Mouse (Mus musculus) ES-Bruce4 (cell line): Measurements from ENCODE around the gene Raf1. TPM values are rescaled to one million over a fixed set of nuclear protein-coding genes. Genes with fewer than 3 reads are reported as not detected.
A peak's percentile ranks its signal among the peaks of the same experiment; 100 is the strongest.
"Not testable (repeated sequence)": the region's sequence is repeated elsewhere in the genome, so short reads cannot be mapped to it uniquely, and the experiment has no call there.

Experiments used
- H3K27ac ChIP-seq: 2 replicates; pipeline ENCODE4 v1.5.1; 2012; ENCODE audit warnings: low read length, inconsistent platforms; ENCODE audit not compliant: insufficient read depth
- H3K27me3 ChIP-seq: 2 replicates; pipeline ENCODE4 v1.6.1; 2012; ENCODE audit warnings: mild to moderate bottlenecking, low read length, inconsistent platforms; ENCODE audit not compliant: control insufficient read depth, poor library complexity, insufficient read depth, severe bottlenecking
- H3K36me3 ChIP-seq: 2 replicates; pipeline ENCODE4 v1.6.1; 2012; ENCODE audit warnings: inconsistent platforms, mild to moderate bottlenecking, low read length, moderate library complexity; ENCODE audit not compliant: control insufficient read depth, poor library complexity, insufficient read depth, severe bottlenecking
- H3K4me1 ChIP-seq: one replicate; pipeline ENCODE4 v1.8.1; 2011; ENCODE audit warnings: low read length; ENCODE audit not compliant: control insufficient read depth, insufficient read depth
- H3K4me3 ChIP-seq: 2 replicates; pipeline ENCODE4 v1.5.1; 2011; ENCODE audit warnings: low read depth, mild to moderate bottlenecking, low read length
- H3K9ac ChIP-seq: 2 replicates; pipeline ENCODE4 v1.6.1; 2012; ENCODE audit warnings: low read depth, mild to moderate bottlenecking, inconsistent platforms; ENCODE audit not compliant: poor library complexity, severe bottlenecking
- H3K9me3 ChIP-seq: replicated peaks from 2 replicates; pipeline ENCODE4 v1.6.1; 2012; ENCODE audit warnings: mild to moderate bottlenecking, low read length, inconsistent platforms; ENCODE audit not compliant: control insufficient read depth, poor library complexity, insufficient read depth, severe bottlenecking
- CTCF ChIP-seq: IDR thresholded peaks from one replicate; pipeline ENCODE4 v1.8.1; 2011; ENCODE audit warnings: low read depth, low read length
- EP300 ChIP-seq: IDR thresholded peaks from 2 replicates; pipeline ENCODE4 v1.6.1; 2011; ENCODE audit warnings: low read depth, low read length; ENCODE audit not compliant: insufficient read depth
- POLR2A ChIP-seq: IDR thresholded peaks from one replicate; pipeline ENCODE4 v1.8.1; 2011; ENCODE audit warnings: low read length; ENCODE audit not compliant: insufficient read depth
- polyA plus RNA-seq: library from polyadenylated mRNA; stranded (reverse); fragments of >200 nt; gene quantifications from 2 replicates; pipeline ENCODE4 v1.2.4, GENCODE M21; 2011; ENCODE audit warnings: low read depth; ENCODE audit not compliant: missing spikeins, insufficient read depth, insufficient read length

The Raf1 gene
- polyA plus RNA-seq, 1 experiment, result 81.1 TPM

DNA sequence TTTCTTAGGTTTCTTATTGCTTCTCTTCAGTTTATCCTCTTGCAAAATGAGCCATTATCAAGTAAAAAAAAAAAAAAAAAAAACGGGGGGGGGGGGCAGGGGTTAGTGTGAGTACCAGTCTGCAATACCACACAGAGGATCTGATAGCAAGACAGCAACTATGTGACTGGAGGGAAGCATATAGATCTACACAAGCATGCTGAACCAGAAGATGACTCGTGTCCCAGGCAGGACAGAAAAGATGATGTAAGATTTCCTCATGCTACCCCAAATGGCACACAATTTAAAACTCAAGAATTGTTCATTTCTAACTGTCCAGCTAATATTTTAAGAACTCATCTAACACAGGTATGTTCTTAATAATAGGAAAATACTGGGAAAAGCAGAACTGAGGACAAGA lies 22.5 kb downstream of the Raf1 start:
- Histone ChIP-seq H3K36me3 (no peaks in the 10 kb centered on the region), H3K4me1 (peaks cover 8% of the 10 kb centered on the region), H3K27ac (no peak overlapping the region)

DNA sequence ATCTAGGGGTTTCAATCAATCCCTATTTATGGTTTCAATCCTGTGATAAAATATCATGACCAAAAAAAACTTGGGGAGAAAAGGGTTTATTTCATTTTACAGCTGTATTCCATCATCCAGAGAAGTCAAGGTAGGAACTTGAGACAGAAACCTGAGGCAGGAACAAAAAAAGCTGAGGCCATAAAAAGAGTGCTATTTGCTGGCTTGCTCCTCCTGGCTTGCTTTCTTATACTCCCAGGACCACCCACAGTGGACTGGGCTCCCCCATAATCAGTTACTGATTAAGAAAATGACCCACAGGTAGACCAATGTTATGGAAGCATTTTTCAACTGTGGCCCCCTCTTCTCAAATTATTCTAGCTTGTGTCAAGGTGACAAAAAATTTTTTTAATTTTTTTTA lies 24.7 kb downstream of the Raf1 start:
- H3K27me3 ChIP-seq, result no peaks in the 10 kb centered on the region
- no peaks in the 10 kb centered on the region for H3K9me3 ChIP-seq
- H3K27ac ChIP-seq, result peak overlapping the region; percentile 88
- H3K4me3 ChIP-seq, result no peak overlapping the region
- TF ChIP-seq EP300 (no peak), CTCF (no peak), POLR2A (no peak)
- peaks cover 8% of the 10 kb centered on the region for H3K4me1 ChIP-seq
- H3K9ac ChIP-seq, result no peak overlapping the region
- no peaks in the 10 kb centered on the region for H3K36me3 ChIP-seq

More for the DNA sequence above, 22.5 kb downstream of the Raf1 start:
- Histone ChIP-seq H3K27me3 (no peaks in the 10 kb centered on the region), H3K4me3 (no peak overlapping the region), H3K9ac (no peak overlapping the region), H3K9me3 (no peaks in the 10 kb centered on the region)
- TF ChIP-seq CTCF, result no peak

DNA sequence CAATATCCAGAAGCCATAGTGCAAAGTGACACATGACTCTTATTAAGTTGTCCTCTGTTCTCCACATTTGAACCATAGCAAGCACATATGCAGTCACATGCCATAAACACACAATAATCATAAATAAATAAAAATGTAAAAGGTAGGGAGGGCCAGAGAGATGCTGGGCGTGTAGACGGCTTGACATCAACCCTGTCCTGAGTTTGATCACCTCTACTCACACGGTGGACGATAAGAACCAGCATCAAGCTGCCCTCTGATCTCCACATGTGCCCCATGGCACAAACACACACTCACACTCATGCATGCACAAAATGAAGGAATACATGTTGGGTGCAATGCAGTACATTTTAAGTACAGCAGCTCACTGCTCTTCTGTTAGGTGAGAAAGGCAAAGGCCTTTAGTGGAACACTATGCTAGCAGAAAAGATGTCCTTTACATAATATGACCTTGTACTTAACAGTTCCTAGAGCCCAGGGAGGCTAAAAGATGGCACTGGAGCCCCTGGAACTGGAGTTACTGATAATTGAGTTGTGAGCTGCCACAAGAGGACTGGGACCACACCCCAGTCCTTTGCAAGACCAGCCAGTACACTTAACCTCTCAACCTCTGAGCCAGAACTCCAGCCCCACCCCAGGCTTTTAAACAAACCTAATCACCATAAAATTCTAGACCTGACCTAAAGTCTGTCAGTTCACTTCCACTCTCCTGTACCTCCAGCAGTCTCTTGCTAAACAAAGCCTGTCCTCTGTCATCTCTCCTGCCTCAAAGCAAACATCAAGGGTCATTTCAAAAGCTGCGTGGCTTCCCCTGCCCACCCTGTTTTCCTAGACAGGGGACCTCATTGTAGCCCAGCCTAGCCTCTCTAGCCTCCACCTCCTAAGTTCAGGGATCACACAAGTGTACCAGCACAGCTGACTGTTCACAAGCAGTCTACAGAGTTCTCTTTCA lies 25.7 kb downstream of the Raf1 start:
- Histone ChIP-seq H3K9me3 (no peaks in the 10 kb centered on the region), H3K4me1 (peaks cover 8% of the 10 kb centered on the region), H3K36me3 (no peaks in the 10 kb centered on the region), H3K27me3 (no peaks in the 10 kb centered on the region), H3K27ac (peak overlapping the region; percentile 94), H3K4me3 (0 out of 2 replicates have a peak overlapping the region, but pooled peaks have one; percentile 3), H3K9ac (no peak overlapping the region)
- TF ChIP-seq CTCF (no peak), EP300 (peak; percentile 68), POLR2A (no peak)

DNA sequence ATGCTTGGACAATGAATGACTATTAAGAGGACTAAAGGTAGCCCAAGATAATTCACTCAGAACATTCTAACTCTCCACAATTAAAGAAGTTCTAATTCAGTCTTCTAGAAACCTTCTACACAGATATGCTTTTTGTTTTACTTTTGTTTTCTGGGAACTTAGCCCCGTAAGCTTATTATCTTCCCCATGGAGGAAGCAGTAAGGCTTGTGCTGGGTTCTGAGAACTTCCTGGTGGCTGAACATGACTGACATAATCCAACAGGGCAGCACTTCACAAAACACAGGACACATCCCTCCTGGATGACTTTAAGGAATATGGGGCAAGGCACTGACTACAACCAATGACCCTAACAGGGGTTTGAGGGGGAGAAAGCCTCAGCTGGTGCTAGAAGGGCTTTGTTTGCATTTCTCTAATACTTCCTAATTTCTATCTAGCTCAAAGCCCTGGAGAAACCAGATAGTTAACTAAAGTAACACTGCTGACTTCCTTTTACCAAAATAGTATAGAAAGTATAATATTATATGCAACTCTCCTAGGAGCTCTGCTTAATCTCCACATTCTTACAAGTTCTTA lies 26.6 kb downstream of the Raf1 start:
- Histone ChIP-seq H3K27me3 (no peaks in the 10 kb centered on the region), H3K9me3 (no peaks in the 10 kb centered on the region), H3K36me3 (no peaks in the 10 kb centered on the region), H3K4me1 (peaks cover 8% of the 10 kb centered on the region), H3K27ac (peak overlapping the region; percentile 46; the same call in 1 of the 2 replicates), H3K4me3 (no peak overlapping the region), H3K9ac (no peak overlapping the region)
- TF ChIP-seq POLR2A (no peak), EP300 (no peak)

DNA sequence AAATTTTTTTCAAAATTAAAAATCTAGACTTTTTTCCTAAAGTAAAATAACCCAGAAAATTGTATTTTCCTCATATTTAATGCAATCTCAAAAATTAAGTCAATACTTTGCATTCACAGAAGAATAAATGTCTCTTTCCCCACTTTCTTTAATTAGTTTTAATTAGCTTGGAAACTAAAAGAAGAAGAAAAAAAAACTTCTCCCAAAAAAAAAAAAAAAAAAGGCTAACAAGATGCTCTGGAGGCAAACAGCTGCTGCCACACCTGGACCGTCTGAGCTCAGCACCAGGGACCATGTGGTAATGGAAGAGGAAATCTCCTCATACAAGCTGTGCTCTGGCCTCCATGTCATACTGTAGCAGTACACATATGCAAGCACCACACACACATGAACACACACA lies 33.1 kb downstream of the Raf1 start:
- Histone ChIP-seq H3K36me3 (peaks cover 12% of the 10 kb centered on the region; the same call in 1 of the 2 replicates), H3K27ac (no peak overlapping the region), H3K9ac (no peak overlapping the region), H3K4me1 (no peaks in the 10 kb centered on the region), H3K27me3 (no peaks in the 10 kb centered on the region), H3K4me3 (no peak overlapping the region), H3K9me3 (no peaks in the 10 kb centered on the region)
- no peak for TF ChIP-seq CTCF
- no peak for TF ChIP-seq POLR2A
- no peak for TF ChIP-seq EP300

DNA sequence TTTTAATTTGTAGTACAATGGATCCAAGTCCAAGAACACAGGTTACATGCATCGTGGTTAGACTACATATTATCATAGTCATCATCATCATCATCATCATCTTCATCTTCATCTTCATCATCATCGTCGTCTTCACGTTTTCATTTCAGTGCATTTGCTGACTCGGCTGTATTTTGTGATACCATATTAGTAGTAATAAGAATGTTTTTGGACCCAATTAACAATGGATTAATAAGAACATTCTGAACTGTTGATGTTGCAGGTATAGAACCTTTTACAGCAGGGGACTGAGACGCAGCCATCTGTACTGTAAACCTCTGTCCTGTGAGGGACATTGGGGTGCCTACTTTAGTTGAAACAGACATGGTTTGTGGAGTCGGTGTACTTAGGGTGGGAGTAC lies 38.2 kb downstream of the Raf1 start:
- H3K9me3 ChIP-seq, H3K9ac ChIP-seq, H3K4me3 ChIP-seq, H3K27ac ChIP-seq, H3K27me3 ChIP-seq, H3K4me1 ChIP-seq: not testable (repeated sequence)
- H3K36me3 ChIP-seq, result peaks cover 33% of the 10 kb centered on the region
